Mouse (Mus musculus) limb, embryonic 14.5 days (tissue): ENCODE results near the gene Saysd1. TPM values are rescaled to one million over a fixed set of nuclear protein-coding genes. Genes with fewer than 3 reads are reported as not detected.

Experiments
- ATAC-seq: fragments of 200-750 bp; cut with Nextera tagmentation; 2 replicates; pipeline ENCODE4 v1.8.0; 2017; ENCODE audit warnings: low read depth, moderate number of reproducible peaks, moderate TSS enrichment; ENCODE audit not compliant: low FRiP score
- DNase-seq: peaks from one replicate; pipeline ENCODE4 v3.0.0-alpha.2; 2015; ENCODE audit warnings: low spot score
- H3K27ac ChIP-seq: fragments of 300-500 bp; sonication (generic); replicated peaks from 2 replicates; pipeline ENCODE4 v1.5.1; 2014; ENCODE audit warnings: low read depth, mild to moderate bottlenecking, low read length, moderate library complexity, mixed read lengths
- H3K27me3 ChIP-seq: fragments of 300-500 bp; sonication (generic); 2 replicates; pipeline ENCODE4 v1.6.1; 2014; ENCODE audit warnings: low read length, mixed read lengths; ENCODE audit not compliant: control insufficient read depth, insufficient read depth
- H3K36me3 ChIP-seq: fragments of 300-500 bp; sonication (generic); 2 replicates; pipeline ENCODE4 v1.6.1; 2014; ENCODE audit warnings: mild to moderate bottlenecking, low read length, moderate library complexity, mixed read lengths; ENCODE audit not compliant: control insufficient read depth, insufficient read depth
- H3K4me1 ChIP-seq: fragments of 300-500 bp; sonication (generic); 2 replicates; pipeline ENCODE4 v1.6.1; 2014; ENCODE audit warnings: antibody characterized with exemption, low read length, mixed read lengths; ENCODE audit not compliant: control insufficient read depth, insufficient read depth
- H3K4me2 ChIP-seq: fragments of 300-500 bp; sonication (generic); replicated peaks from 2 replicates; pipeline ENCODE4 v1.6.1; 2014; ENCODE audit warnings: low read depth, mild to moderate bottlenecking, low read length, moderate library complexity; ENCODE audit not compliant: severe bottlenecking
- H3K4me3 ChIP-seq: fragments of 300-500 bp; sonication (generic); replicated peaks from 2 replicates; pipeline ENCODE4 v1.5.1; 2014; ENCODE audit warnings: low read length
- H3K9ac ChIP-seq: fragments of 300-500 bp; sonication (generic); 2 replicates; pipeline ENCODE4 v1.6.1; 2014; ENCODE audit warnings: mild to moderate bottlenecking, low read depth, low read length, moderate library complexity; ENCODE audit not compliant: severe bottlenecking
- H3K9me3 ChIP-seq: fragments of 300-500 bp; sonication (generic); 2 replicates; pipeline ENCODE4 v1.6.1; 2016; ENCODE audit warnings: low read length; ENCODE audit not compliant: control insufficient read depth
- POLR2A ChIP-seq: fragments of 200-500 bp; IDR thresholded peaks from 2 replicates; pipeline ENCODE4 v1.8.0; 2012; ENCODE audit warnings: inconsistent platforms, mild to moderate bottlenecking, moderate library complexity, borderline replicate concordance; ENCODE audit not compliant: insufficient read depth, insufficient read length; ENCODE audit errors: extremely low read depth
- WGBS: fragments of 180-500 bp; shearing (Covaris S2); extraction: QIAGEN DNeasy Blood & Tissue Kit; methylation state at CpG from one replicate; pipeline ENCODE4 v1.1.7; 2014; 5-methylcytosine and 5-hydroxymethylcytosine counted together
- polyA plus RNA-seq, 2 experiments: library from polyadenylated mRNA; depleted of rRNA in 1 of 2; stranded (reverse) in 1 of 2; unstranded in 1 of 2; fragments of >200 nt; fragmentation: Nextera tagmentation in 1 of 2; extraction: Ambion mirVana in 1 of 2; gene quantifications; 2 replicates each; pipeline versions ENCODE4 v1.2.1 to v1.2.3; 2012 to 2014

Gene Saysd1
- polyA plus RNA-seq, 2 experiments, result 8.9 to 15.6 TPM

GRCm38 (mm10) chr14:20098061-20098460 is 40.3 kb downstream of the Saysd1 start:
- TF ChIP-seq POLR2A, result no peak
- Histone ChIP-seq H3K9me3 (no peaks in the 10 kb centered on the region), H3K36me3 (no peaks in the 10 kb centered on the region), H3K9ac (no peak overlapping the region), H3K27me3 (no peaks in the 10 kb centered on the region), H3K27ac (no peak overlapping the region), H3K4me1 (no peaks in the 10 kb centered on the region), H3K4me2 (no peak overlapping the region), H3K4me3 (no peak overlapping the region)
- 27% methylated on average over 5 of the region's 5 CpGs for WGBS
- ATAC-seq (no peak), DNase-seq (no peak)

GRCm38 (mm10) chr14:20094942-20095341 is 43.4 kb downstream of the Saysd1 start:
- ATAC-seq, result no peak
- TF ChIP-seq POLR2A, result no peak
- Histone ChIP-seq H3K9ac (no peak overlapping the region), H3K27ac (no peak overlapping the region), H3K4me3 (no peak overlapping the region), H3K4me2 (no peak overlapping the region), H3K36me3 (no peaks in the 10 kb centered on the region), H3K9me3 (no peaks in the 10 kb centered on the region), H3K4me1 (no peaks in the 10 kb centered on the region), H3K27me3 (no peaks in the 10 kb centered on the region)
- no peak for DNase-seq
- 33% methylated on average over 5 of the region's 5 CpGs for WGBS

DNA sequence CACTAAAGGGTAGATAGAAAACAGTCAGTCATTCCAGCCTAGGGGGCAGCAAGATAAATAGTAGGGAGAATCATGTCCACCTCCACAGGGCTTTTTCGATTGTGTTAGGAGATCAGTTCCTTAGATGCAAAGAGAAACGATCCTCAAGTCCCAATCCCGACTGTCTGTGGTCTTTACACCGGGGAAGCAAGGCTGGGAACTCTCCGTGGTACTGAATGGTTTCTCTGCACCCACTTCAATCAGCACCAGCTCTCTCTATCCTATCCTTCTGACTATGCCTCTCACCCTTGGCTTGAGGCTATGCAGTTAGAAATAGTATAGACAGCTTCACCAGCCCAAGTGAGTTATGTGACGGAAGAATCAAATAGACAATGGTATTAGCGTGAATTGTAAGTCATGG is 44.8 kb downstream of the Saysd1 start:
- 17% methylated on average over 7 of the region's 7 CpGs for WGBS
- ATAC-seq (no peak), DNase-seq (peak; percentile 84)
- no peak overlapping the region for H3K4me3 ChIP-seq
- H3K4me1 ChIP-seq, result no peaks in the 10 kb centered on the region
- H3K36me3 ChIP-seq, result no peaks in the 10 kb centered on the region
- H3K27me3 ChIP-seq, result no peaks in the 10 kb centered on the region
- H3K4me2 ChIP-seq, result no peak overlapping the region
- no peak for TF ChIP-seq POLR2A
- H3K27ac ChIP-seq, result no peak overlapping the region
- H3K9ac ChIP-seq, result no peak overlapping the region
- H3K9me3 ChIP-seq, result no peaks in the 10 kb centered on the region

DNA sequence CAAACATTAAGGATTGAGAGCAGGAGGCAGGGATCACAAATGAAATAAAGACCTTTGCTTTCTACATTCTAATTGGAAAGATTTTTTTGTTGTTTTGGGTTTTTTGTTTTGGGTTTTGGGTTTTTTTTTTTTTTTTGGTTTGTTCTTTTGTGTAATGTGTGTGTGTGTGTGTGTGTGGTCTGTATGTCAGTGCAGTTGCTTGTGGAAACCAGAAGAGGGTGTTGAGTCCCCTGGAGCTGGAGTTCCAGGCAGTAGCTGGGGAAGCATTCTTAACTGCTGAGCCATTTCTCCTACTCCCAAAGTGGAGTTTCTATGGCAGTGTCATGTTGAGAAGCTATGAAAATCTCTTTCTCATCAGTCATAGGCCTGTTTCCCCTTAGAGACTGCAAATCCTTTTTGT is 54.0 kb downstream of the Saysd1 start:
- no peak overlapping the region for H3K27ac ChIP-seq
- H3K4me1 ChIP-seq, result peaks cover 14% of the 10 kb centered on the region
- no peaks in the 10 kb centered on the region for H3K36me3 ChIP-seq
- no peaks in the 10 kb centered on the region for H3K27me3 ChIP-seq
- no peak overlapping the region for H3K4me2 ChIP-seq
- no peak overlapping the region for H3K4me3 ChIP-seq
- ATAC-seq (no peak), DNase-seq (no peak)
- no peaks in the 10 kb centered on the region for H3K9me3 ChIP-seq
- TF ChIP-seq POLR2A, result no peak
- H3K9ac ChIP-seq, result no peak overlapping the region

GRCm38 (mm10) chr14:20082536-20083325 is 55.6 kb downstream of the Saysd1 start:
- peak overlapping the region; percentile 81 for H3K4me2 ChIP-seq
- peak overlapping the region; percentile 52 for H3K4me3 ChIP-seq
- peak; percentile 88; the same call in 1 of the 2 replicates for TF ChIP-seq POLR2A
- peaks cover 14% of the 10 kb centered on the region for H3K4me1 ChIP-seq
- 2% methylated on average over 55 of the region's 56 CpGs for WGBS
- DNase-seq (peak; percentile 89), ATAC-seq (peak; percentile 96)
- peak overlapping the region; percentile 94 for H3K27ac ChIP-seq
- no peaks in the 10 kb centered on the region for H3K36me3 ChIP-seq
- H3K27me3 ChIP-seq, result no peaks in the 10 kb centered on the region
- no peaks in the 10 kb centered on the region for H3K9me3 ChIP-seq
- H3K9ac ChIP-seq, result peak overlapping the region; percentile 74
